Mouse (Mus musculus) C2C12 (cell line): Measurements from ENCODE around the gene Dnase1l2.

Source experiments
- CEBPB ChIP-seq: IDR thresholded peaks from one replicate; pipeline ENCODE4 v1.6.1; 2011; ENCODE audit warnings: low read depth, mild to moderate bottlenecking, control low read depth, moderate library complexity
- CTCF ChIP-seq: IDR thresholded peaks from one replicate; pipeline ENCODE4 v1.5.1; 2011; ENCODE audit not compliant: control insufficient read depth, insufficient read depth, insufficient read length
- FOSL1 ChIP-seq: IDR thresholded peaks from one replicate; pipeline ENCODE4 v1.8.0; 2011; ENCODE audit warnings: mild to moderate bottlenecking, low read length; ENCODE audit not compliant: poor library complexity, insufficient read depth, severe bottlenecking
- MAX ChIP-seq: IDR thresholded peaks from one replicate; pipeline ENCODE4 v1.6.1; 2011; ENCODE audit warnings: mild to moderate bottlenecking, control low read depth
- MYOD1 ChIP-seq: IDR thresholded peaks from one replicate; pipeline ENCODE4 v1.6.1; 2011; ENCODE audit warnings: low read depth; ENCODE audit not compliant: control insufficient read depth, insufficient read length
- MYOG ChIP-seq: IDR thresholded peaks from one replicate; pipeline ENCODE4 v1.6.1; 2011; ENCODE audit not compliant: control insufficient read depth, insufficient read length; ENCODE audit errors: extremely low read depth
- USF1 ChIP-seq: IDR thresholded peaks from one replicate; pipeline ENCODE4 v1.6.1; 2011; ENCODE audit warnings: low read depth, mild to moderate bottlenecking, control low read depth, moderate library complexity

DNA sequence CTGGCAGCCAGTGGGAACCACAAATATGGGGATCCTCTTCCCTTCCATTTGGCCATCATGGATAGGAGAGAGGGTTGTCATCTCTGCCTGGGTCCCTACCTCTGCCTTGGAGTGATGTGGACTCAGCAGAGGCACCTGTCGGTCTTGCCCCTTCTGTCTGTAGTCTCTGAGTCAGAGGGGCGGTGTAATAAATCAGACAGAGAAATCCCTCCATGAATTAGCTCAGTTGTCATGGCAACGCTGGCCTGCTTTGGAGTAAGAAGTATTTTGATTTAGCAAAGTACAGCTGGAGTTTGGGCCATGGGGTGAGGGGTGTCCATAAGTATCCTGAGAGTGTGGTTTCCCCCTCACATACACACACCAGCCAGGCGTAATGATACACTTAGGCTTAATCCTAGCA, 47.5 kb upstream of the Dnase1l2 start:
- TF ChIP-seq CTCF (no peak), MYOD1 (no peak), MYOG (no peak), USF1 (no peak), MAX (no peak), CEBPB (no peak), FOSL1 (no peak)
